Mouse (Mus musculus): ENCODE measurements around the gene Ctnnd1. TPM values are rescaled to one million over a fixed set of nuclear protein-coding genes. Genes with fewer than 3 reads are reported as not detected.

Ctnnd1 gene
- total RNA-seq, 4 experiments from 2014 or later: 57.2 to 69.1 (median 60.0) TPM

- DNase-seq (ENCODE audit: low spot score in 2 of 2): no peak
These were observed 3.5 kb downstream of the Ctnnd1 start for GRCm38 (mm10) chr2:84647051-84647568.

- no peak for DNase-seq (ENCODE audit: low spot score in 2 of 2)
These were observed 4.4 kb downstream of the Ctnnd1 start for GRCm38 (mm10) chr2:84646138-84646537.

GRCm38 (mm10) chr2:84640833-84641232 lies 9.7 kb downstream of the Ctnnd1 start:
- no peak for DNase-seq (ENCODE audit: low spot score in 2 of 2)

- no peak for DNase-seq (ENCODE audit: low spot score in 2 of 2)
These were observed 11.9 kb downstream of the Ctnnd1 start for GRCm38 (mm10) chr2:84638428-84639220.

GRCm38 (mm10) chr2:84637452-84638165 lies 13.0 kb downstream of the Ctnnd1 start:
- DNase-seq (ENCODE audit: low spot score in 2 of 2): no peak

GRCm38 (mm10) chr2:84636231-84636741 lies 14.3 kb downstream of the Ctnnd1 start:
- DNase-seq (ENCODE audit: low spot score in 2 of 2): no peak

GRCm38 (mm10) chr2:84635611-84636010 lies 15.0 kb downstream of the Ctnnd1 start:
- DNase-seq (ENCODE audit: low spot score in 2 of 2): peak; percentile 50 to 76

GRCm38 (mm10) chr2:84634934-84635482 lies 15.6 kb downstream of the Ctnnd1 start:
- no peak for DNase-seq (ENCODE audit: low spot score in 2 of 2)

GRCm38 (mm10) chr2:84634006-84634405 lies 16.6 kb downstream of the Ctnnd1 start:
- no peak for DNase-seq (ENCODE audit: low spot score in 2 of 2)

- DNase-seq (ENCODE audit: low spot score in 2 of 2): no peak
These were observed 17.6 kb downstream of the Ctnnd1 start for GRCm38 (mm10) chr2:84632999-84633398.

- DNase-seq (ENCODE audit: low spot score in 2 of 2): no peak
These were observed 18.6 kb downstream of the Ctnnd1 start for GRCm38 (mm10) chr2:84632001-84632400.

GRCm38 (mm10) chr2:84627036-84627435 lies 23.5 kb downstream of the Ctnnd1 start:
- DNase-seq (ENCODE audit: low spot score in 2 of 2): no peak

- DNase-seq (ENCODE audit: low spot score in 2 of 2): no peak
These were observed 24.1 kb downstream of the Ctnnd1 start for GRCm38 (mm10) chr2:84626366-84626975.

GRCm38 (mm10) chr2:84624201-84624600 lies 26.4 kb downstream of the Ctnnd1 start:
- no peak for DNase-seq (ENCODE audit: low spot score in 2 of 2)

- DNase-seq (ENCODE audit: low spot score in 2 of 2): no peak
These were observed 27.0 kb downstream of the Ctnnd1 start for GRCm38 (mm10) chr2:84623428-84624119.

- no peak for DNase-seq (ENCODE audit: low spot score in 2 of 2)
These were observed 27.9 kb downstream of the Ctnnd1 start for GRCm38 (mm10) chr2:84622668-84623067.

GRCm38 (mm10) chr2:84619646-84620340 lies 30.8 kb downstream of the Ctnnd1 start:
- no peak for DNase-seq (ENCODE audit: low spot score in 2 of 2)

- DNase-seq (ENCODE audit: low spot score in 2 of 2): no peak
These were observed 31.7 kb downstream of the Ctnnd1 start for GRCm38 (mm10) chr2:84618914-84619313.

- DNase-seq (ENCODE audit: low spot score in 2 of 2): no peak
These were observed 32.7 kb downstream of the Ctnnd1 start for GRCm38 (mm10) chr2:84617637-84618515.

Data from left cerebral cortex, adult 8-10 months (tissue).